Mouse (Mus musculus) cerebellum, adult 2 months (tissue): ENCODE measurements around the gene Mlc1. TPM values are rescaled to one million over a fixed set of nuclear protein-coding genes. Genes with fewer than 3 reads are reported as not detected.

ENCODE experiments used
- DNase-seq, 2 experiments: peaks; one replicate each; pipeline ENCODE4 v3.0.0; 2021
- H3K27ac ChIP-seq: fragments of 200-500 bp; 2 replicates; pipeline ENCODE4 v1.5.1; 2012; ENCODE audit warnings: low read length, control low read depth, inconsistent platforms; ENCODE audit not compliant: insufficient read depth
- H3K27me3 ChIP-seq: fragments of 200-500 bp; 2 replicates; pipeline ENCODE4 v1.6.1; 2012; ENCODE audit warnings: inconsistent platforms, mild to moderate bottlenecking, low read length, moderate library complexity; ENCODE audit not compliant: control insufficient read depth, insufficient read depth
- H3K4me1 ChIP-seq: fragments of 200-500 bp; 2 replicates; pipeline ENCODE4 v1.6.1; 2011; ENCODE audit warnings: low read length; ENCODE audit not compliant: control insufficient read depth, insufficient read depth
- H3K4me3 ChIP-seq: fragments of 200-500 bp; replicated peaks from 2 replicates; pipeline ENCODE3; 2011; ENCODE audit warnings: mild to moderate bottlenecking, low read depth, low read length, control low read depth; ENCODE audit not compliant: insufficient read depth
- CTCF ChIP-seq: fragments of 200-500 bp; IDR thresholded peaks from 2 replicates; pipeline ENCODE4 v1.5.1; 2011; ENCODE audit warnings: low read depth, mild to moderate bottlenecking, control low read depth, low read length, moderate library complexity, borderline replicate concordance; ENCODE audit not compliant: insufficient read depth
- POLR2A ChIP-seq: fragments of 200-500 bp; IDR thresholded peaks from 2 replicates; pipeline ENCODE4 v1.6.1; 2011; ENCODE audit warnings: low read length, control low read depth, borderline replicate concordance; ENCODE audit not compliant: insufficient read depth
- WGBS: fragments of 180-500 bp; shearing (Covaris S2); methylation state at CpG from one replicate; pipeline ENCODE4 v1.1.7; 2018; 5-methylcytosine and 5-hydroxymethylcytosine counted together
- polyA plus RNA-seq: library from polyadenylated mRNA; depleted of rRNA; stranded (reverse); fragments of >200 nt; gene quantifications from 2 replicates; pipeline ENCODE4 v1.2.3, GENCODE M21; 2012; rRNA removed

Mlc1 gene
- polyA plus RNA-seq, 1 experiment = 141 TPM

DNA sequence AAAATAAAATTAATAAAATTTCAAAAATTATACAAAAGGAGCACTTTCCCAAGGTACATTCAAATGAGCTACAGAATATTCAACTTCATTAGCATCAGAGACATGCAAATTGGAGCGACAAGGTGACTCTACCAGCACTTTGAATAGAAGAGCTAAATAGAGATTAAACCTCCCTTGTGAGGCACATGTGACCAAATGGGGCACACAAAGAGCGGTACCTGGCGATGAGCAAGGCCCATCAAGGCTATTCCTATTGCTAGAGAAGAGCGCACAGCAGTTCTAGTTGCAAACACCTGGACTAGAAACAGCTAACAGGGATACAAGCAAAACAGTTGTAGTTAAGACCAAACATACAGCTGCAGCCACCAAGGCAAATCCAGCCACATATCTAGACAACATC is 72.5 kb downstream of the Mlc1 start:
- DNase-seq = no peak
- no peak overlapping the region for H3K27ac ChIP-seq
- 81% methylated on average over 4 of the region's 4 CpGs for WGBS
- no peaks in the 10 kb centered on the region for H3K27me3 ChIP-seq
- H3K4me3 ChIP-seq = no peak overlapping the region
- TF ChIP-seq POLR2A (no peak), CTCF (no peak)
- no peaks in the 10 kb centered on the region for H3K4me1 ChIP-seq

Other genes starting within 250 kb of the Mlc1 start
- 25.7 and 26.1 TPM in 2 replicates for gene Brd1, start 244.8 kb downstream of the Mlc1 start, polyA plus RNA-seq
- gene Zbed4, start 227.3 kb downstream of the Mlc1 start, polyA plus RNA-seq = 6.1 and 6.9 TPM in 2 replicates
- 17.3 and 18.5 TPM in 2 replicates for gene Alg12, start 159.7 kb downstream of the Mlc1 start, polyA plus RNA-seq
- gene Creld2, start 159.4 kb downstream of the Mlc1 start, polyA plus RNA-seq = 28.6 and 32.0 TPM in 2 replicates
- 23.4 and 24.2 TPM in 2 replicates for gene Pim3, start 116.8 kb downstream of the Mlc1 start, polyA plus RNA-seq
- 1.4 and 1.6 TPM in 2 replicates for gene Ttll8, start 24.6 kb downstream of the Mlc1 start, polyA plus RNA-seq
- gene Mov10l1, start 3.9 kb upstream of the Mlc1 start, polyA plus RNA-seq = 0.02 TPM in 1 of 2 replicates, not detected in the other
- 134 and 155 TPM in 2 replicates for gene Panx2, start 80.7 kb upstream of the Mlc1 start, polyA plus RNA-seq
- gene Trabd, start 96.1 kb upstream of the Mlc1 start, polyA plus RNA-seq = 52.5 and 56.4 TPM in 2 replicates
- 58.1 and 65.6 TPM in 2 replicates for gene Selenoo, start 110.1 kb upstream of the Mlc1 start, polyA plus RNA-seq
- gene Tubgcp6, start 144.1 kb upstream of the Mlc1 start, polyA plus RNA-seq = 77.4 and 82.1 TPM in 2 replicates
- gene Hdac10, start 149.7 kb upstream of the Mlc1 start, polyA plus RNA-seq = 31.4 and 36.3 TPM in 2 replicates
- 112 and 128 TPM in 2 replicates for gene Mapk12, start 161.7 kb upstream of the Mlc1 start, polyA plus RNA-seq
- 58.1 and 64.1 TPM in 2 replicates for gene Mapk11, start 170.6 kb upstream of the Mlc1 start, polyA plus RNA-seq
- 127 and 141 TPM in 2 replicates for gene Plxnb2, start 201.8 kb upstream of the Mlc1 start, polyA plus RNA-seq
- 156 and 165 TPM in 2 replicates for gene Dennd6b, start 217.5 kb upstream of the Mlc1 start, polyA plus RNA-seq
- 240 and 262 TPM in 2 replicates for gene Ppp6r2, start 232.5 kb upstream of the Mlc1 start, polyA plus RNA-seq